Mouse (Mus musculus): ENCODE results near the gene Zxdc. TPM values are rescaled to one million over a fixed set of nuclear protein-coding genes. Genes with fewer than 3 reads are reported as not detected.

Zxdc gene
- total RNA-seq, 2 experiments from 2014 or later: 28.5 to 31.5 TPM

GRCm38 (mm10) chr6:90450179-90450578, 80.9 kb downstream of the Zxdc start:
- DNase-seq (ENCODE audit: extremely low spot score in 1 of 2, low spot score in 1 of 2): peak; percentile 52 to 96

- DNase-seq (ENCODE audit: extremely low spot score in 1 of 2, low spot score in 1 of 2): no peak
Measured at GRCm38 (mm10) chr6:90450697-90451096, 81.4 kb downstream of the Zxdc start.

- no peak for DNase-seq (ENCODE audit: extremely low spot score in 1 of 2, low spot score in 1 of 2)
Measured at GRCm38 (mm10) chr6:90451512-90451911, 82.2 kb downstream of the Zxdc start.

GRCm38 (mm10) chr6:90452603-90453002, 83.3 kb downstream of the Zxdc start:
- DNase-seq (ENCODE audit: extremely low spot score in 1 of 2, low spot score in 1 of 2): no peak

Other genes with a start within 250 kb of the Zxdc start
- not detected for gene Vmn1r51, start 246.9 kb upstream of the Zxdc start, total RNA-seq (2021)
- gene Vmn1r52, start 194.7 kb upstream of the Zxdc start, total RNA-seq (2021): not detected
- gene V1ra8, start 166.7 kb upstream of the Zxdc start, total RNA-seq (2021): not detected
- not detected for gene Vmn1r53, start 145.1 kb upstream of the Zxdc start, total RNA-seq (2021)
- not detected for gene Vmn1r54, start 123.2 kb upstream of the Zxdc start, total RNA-seq (2021)
- not detected for gene BC048671, start 68.3 kb upstream of the Zxdc start, total RNA-seq (2021)
- gene Chst13, start 44.3 kb upstream of the Zxdc start, total RNA-seq (2021): not detected
- not detected for gene Uroc1, start 36.2 kb upstream of the Zxdc start, total RNA-seq (2021)
- gene Cfap100, start 59.3 kb downstream of the Zxdc start, total RNA-seq (2021): 10 to 100 TPM in 1 of 2 experiments, 1 to 10 TPM in 1; 8.3 to 15.7 TPM
- gene Klf15, start 93.1 kb downstream of the Zxdc start, total RNA-seq (2021): 10 to 100 TPM; 22.3 to 31.5 TPM
- 10 to 100 TPM; 45.0 to 48.4 TPM for gene Aldh1l1, start 116.9 kb downstream of the Zxdc start, total RNA-seq (2021)
- 1 to 10 TPM; 3.7 to 4.6 TPM for gene Slc41a3, start 235.2 kb downstream of the Zxdc start, total RNA-seq (2021)

Measured in layer of hippocampus, postnatal 25 days (tissue).